Mouse (Mus musculus) olfactory bulb, adult 2 months (tissue): ENCODE data around the gene Syt16.

Experiments used
- CTCF ChIP-seq: fragments of 200-500 bp; IDR thresholded peaks from 2 replicates; pipeline ENCODE4 v1.5.1; 2012; ENCODE audit warnings: low read depth, mild to moderate bottlenecking, low read length, moderate library complexity; ENCODE audit not compliant: insufficient read depth
- POLR2A ChIP-seq: fragments of 200-500 bp; IDR thresholded peaks from 2 replicates; pipeline ENCODE4 v1.6.1; 2012; ENCODE audit warnings: mild to moderate bottlenecking, low read depth, low read length, moderate library complexity; ENCODE audit not compliant: insufficient read depth

- TF ChIP-seq CTCF (no peak), POLR2A (no peak)
Observed at GRCm38 (mm10) chr12:74092546-74092945, 95.1 kb downstream of the Syt16 start.
